Mouse (Mus musculus): ENCODE data around the gene Pgd.
A peak's percentile ranks its signal among the peaks of the same experiment; 100 is the strongest.
"Not testable (repeated sequence)": the region's sequence is repeated elsewhere in the genome, so short reads cannot be mapped to it uniquely, and the experiment has no call there.

The Pgd gene

GRCm38 (mm10) chr4:149136116-149136850 is 30.3 kb downstream of the Pgd start:
- DNase-seq (ENCODE audit: low read depth, low spot score), result no peak

- no peak for DNase-seq (ENCODE audit: low read depth, low spot score)
These were observed 33.2 kb downstream of the Pgd start for GRCm38 (mm10) chr4:149133395-149133794.

- DNase-seq (ENCODE audit: low read depth, low spot score), result no peak
These were observed 34.6 kb downstream of the Pgd start for GRCm38 (mm10) chr4:149131789-149132565.

GRCm38 (mm10) chr4:149131021-149131752 is 35.4 kb downstream of the Pgd start:
- DNase-seq (ENCODE audit: low read depth, low spot score), result no peak

- DNase-seq (ENCODE audit: low read depth, low spot score), result no peak
These were observed 38.1 kb downstream of the Pgd start for GRCm38 (mm10) chr4:149128467-149128866.

- no peak for DNase-seq (ENCODE audit: low read depth, low spot score)
These were observed 39.9 kb downstream of the Pgd start, which contains the start of gene Cort for GRCm38 (mm10) chr4:149126663-149127062. Cort (minus strand) TSS chr4:149126763.

- DNase-seq (ENCODE audit: low read depth, low spot score), result no peak
These were observed 40.5 kb downstream of the Pgd start for GRCm38 (mm10) chr4:149126115-149126509.

GRCm38 (mm10) chr4:149125341-149126114 is 41.0 kb downstream of the Pgd start:
- no peak for DNase-seq (ENCODE audit: low read depth, low spot score)

GRCm38 (mm10) chr4:149123432-149123831 is 43.1 kb downstream of the Pgd start:
- no peak for DNase-seq (ENCODE audit: low read depth, low spot score)

- not testable (repeated sequence) for DNase-seq (ENCODE audit: low read depth, low spot score)
These were observed 46.5 kb downstream of the Pgd start for GRCm38 (mm10) chr4:149119978-149120562.

GRCm38 (mm10) chr4:149103875-149104561 is 62.6 kb downstream of the Pgd start, which contains the start of gene Dffa:
Dffa (plus strand) TSS chr4:149104146.
- peak; percentile 91 for DNase-seq (ENCODE audit: low read depth, low spot score)

- DNase-seq (ENCODE audit: low read depth, low spot score), result no peak
These were observed 65.1 kb downstream of the Pgd start for GRCm38 (mm10) chr4:149101456-149101855.

GRCm38 (mm10) chr4:149100449-149100848 is 66.1 kb downstream of the Pgd start:
- not testable (repeated sequence) for DNase-seq (ENCODE audit: low read depth, low spot score)
